Mouse (Mus musculus) stomach, embryonic 14.5 days (tissue): ENCODE data around the gene Amfr. TPM values are rescaled to one million over a fixed set of nuclear protein-coding genes. Genes with fewer than 3 reads are reported as not detected.

Experiments used
- ATAC-seq: fragments of 200-750 bp; cut with Nextera tagmentation; 2 replicates; pipeline ENCODE4 v1.8.0; 2017; ENCODE audit warnings: low read depth, moderate TSS enrichment; ENCODE audit not compliant: insufficient number of reproducible peaks, insufficient read depth, low FRiP score
- H3K27ac ChIP-seq: fragments of 300-500 bp; sonication (generic); 2 replicates; pipeline ENCODE4 v1.5.1; 2014; ENCODE audit warnings: mild to moderate bottlenecking, low read length, moderate library complexity, mixed read lengths
- H3K27me3 ChIP-seq: fragments of 300-500 bp; sonication (generic); 2 replicates; pipeline ENCODE4 v1.6.1; 2014; ENCODE audit warnings: low read length, control low read depth, mixed read lengths; ENCODE audit not compliant: control insufficient read depth, insufficient read depth
- H3K36me3 ChIP-seq: fragments of 300-500 bp; sonication (generic); 2 replicates; pipeline ENCODE4 v1.6.1; 2014; ENCODE audit warnings: mild to moderate bottlenecking, control low read depth, low read length, moderate library complexity, mixed read lengths; ENCODE audit not compliant: control insufficient read depth, insufficient read depth
- H3K4me1 ChIP-seq: fragments of 300-500 bp; sonication (generic); 2 replicates; pipeline ENCODE4 v1.6.1; 2014; ENCODE audit warnings: low read length, control low read depth, mixed read lengths; ENCODE audit not compliant: control insufficient read depth, insufficient read depth
- H3K4me2 ChIP-seq: fragments of 300-500 bp; sonication (generic); replicated peaks from 2 replicates; pipeline ENCODE4 v1.6.1; 2014; ENCODE audit warnings: low read depth, low read length, control low read depth
- H3K4me3 ChIP-seq: fragments of 300-500 bp; sonication (generic); 2 replicates; pipeline ENCODE4 v1.5.1; 2014; ENCODE audit warnings: low read depth, low read length, control low read depth
- H3K9ac ChIP-seq: fragments of 300-500 bp; sonication (generic); replicated peaks from 2 replicates; pipeline ENCODE4 v1.6.1; 2014; ENCODE audit warnings: low read depth, mild to moderate bottlenecking, control low read depth, low read length, moderate library complexity, mixed read lengths
- H3K9me3 ChIP-seq: fragments of 300-500 bp; sonication (generic); 2 replicates; pipeline ENCODE4 v1.6.1; 2016; ENCODE audit warnings: low read depth, low read length, control low read depth; ENCODE audit not compliant: control insufficient read depth
- WGBS: fragments of 180-500 bp; shearing (Covaris S2); extraction: QIAGEN DNeasy Blood & Tissue Kit; methylation state at CpG from one replicate; pipeline ENCODE4 v1.1.7; 2014; 5-methylcytosine and 5-hydroxymethylcytosine counted together
- microRNA-seq: library from miRNA; unstranded; fragments of <30 nt; microRNA quantifications from one replicate; pipeline ENCODE4, GENCODE M21; 2016
- polyA plus RNA-seq: library from polyadenylated mRNA; unstranded; fragments of >200 nt; fragmentation: Nextera tagmentation; extraction: Ambion mirVana; gene quantifications from 2 replicates; pipeline ENCODE4 v1.2.1, GENCODE M21; 2014

Amfr gene
- polyA plus RNA-seq, 1 experiment from 2014 or later: 41.9 TPM

DNA sequence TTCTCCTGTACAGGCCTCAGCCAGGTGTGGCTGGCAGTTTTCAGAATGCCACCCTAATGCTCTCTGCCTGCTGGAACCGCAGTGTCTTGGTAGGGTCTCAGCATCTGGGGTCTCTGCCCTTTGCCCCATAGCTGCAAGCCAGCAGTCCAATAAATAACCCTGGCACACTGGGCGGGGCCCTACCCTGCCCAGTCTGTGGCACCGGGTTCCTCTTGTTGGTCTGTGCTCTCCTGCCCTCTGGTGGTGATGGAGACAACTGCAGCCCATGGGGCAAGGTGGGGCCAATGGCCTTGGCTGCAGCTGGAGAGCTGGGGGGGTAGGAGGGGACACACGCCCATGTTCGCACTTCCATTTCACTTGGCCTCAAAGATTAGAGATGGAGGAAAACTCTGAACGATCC is 79.8 kb downstream of the Amfr start:
- Histone ChIP-seq H3K27me3 (no peaks in the 10 kb centered on the region), H3K9ac (no peak overlapping the region), H3K9me3 (no peaks in the 10 kb centered on the region), H3K27ac (no peak overlapping the region), H3K4me2 (no peak overlapping the region), H3K4me3 (no peak overlapping the region), H3K4me1 (no peaks in the 10 kb centered on the region), H3K36me3 (no peaks in the 10 kb centered on the region)
- WGBS: 24% methylated on average over 6 of the region's 6 CpGs
- ATAC-seq: 0 out of 2 replicates have a peak, but pooled peaks have one; percentile 24

DNA sequence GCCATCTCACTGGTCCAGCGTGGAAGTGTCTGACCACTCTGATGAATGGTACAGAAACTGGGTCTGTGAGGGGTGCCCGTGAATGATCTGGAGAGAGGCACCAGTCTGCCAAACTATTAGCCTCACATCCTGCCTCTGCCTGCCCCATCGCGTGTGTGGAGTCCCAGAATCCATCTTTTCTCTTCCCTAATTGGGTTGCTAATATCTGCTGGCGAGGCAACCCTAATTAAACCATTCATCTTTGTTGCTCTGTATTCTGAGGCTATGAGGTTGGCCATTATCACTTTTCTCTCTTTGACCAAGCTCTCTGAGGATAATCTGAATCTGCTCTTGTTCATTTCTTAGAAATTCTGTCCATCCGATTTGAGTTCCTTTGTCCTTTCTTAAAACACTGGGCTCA is 81.3 kb downstream of the Amfr start:
- Histone ChIP-seq H3K36me3 (no peaks in the 10 kb centered on the region), H3K27ac (no peak overlapping the region), H3K4me1 (no peaks in the 10 kb centered on the region), H3K9ac (no peak overlapping the region), H3K27me3 (no peaks in the 10 kb centered on the region), H3K9me3 (no peaks in the 10 kb centered on the region), H3K4me3 (no peak overlapping the region), H3K4me2 (no peak overlapping the region)
- 79% methylated on average over 6 of the region's 6 CpGs for WGBS
- no peak for ATAC-seq

DNA sequence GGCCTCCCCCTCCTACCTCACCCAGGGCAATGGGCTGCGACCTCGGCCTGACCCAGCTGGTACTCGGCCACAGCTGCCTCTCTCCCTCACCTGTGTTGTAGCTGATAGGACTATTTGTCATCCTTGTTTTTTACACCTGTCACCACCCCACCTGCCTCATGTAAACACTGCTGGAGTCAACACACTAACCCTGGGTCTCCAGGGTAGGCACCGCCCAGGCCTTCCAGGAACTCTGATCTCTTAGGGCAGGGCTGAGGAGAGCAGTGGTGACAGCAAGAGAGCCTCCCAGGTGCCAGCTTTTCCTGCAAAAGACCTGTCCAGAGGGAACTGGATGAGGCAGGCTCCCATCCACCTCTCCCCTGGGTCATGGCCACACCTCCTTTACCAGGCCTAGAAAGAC is 83.4 kb downstream of the Amfr start:
- 62% methylated on average over 4 of the region's 4 CpGs for WGBS

DNA sequence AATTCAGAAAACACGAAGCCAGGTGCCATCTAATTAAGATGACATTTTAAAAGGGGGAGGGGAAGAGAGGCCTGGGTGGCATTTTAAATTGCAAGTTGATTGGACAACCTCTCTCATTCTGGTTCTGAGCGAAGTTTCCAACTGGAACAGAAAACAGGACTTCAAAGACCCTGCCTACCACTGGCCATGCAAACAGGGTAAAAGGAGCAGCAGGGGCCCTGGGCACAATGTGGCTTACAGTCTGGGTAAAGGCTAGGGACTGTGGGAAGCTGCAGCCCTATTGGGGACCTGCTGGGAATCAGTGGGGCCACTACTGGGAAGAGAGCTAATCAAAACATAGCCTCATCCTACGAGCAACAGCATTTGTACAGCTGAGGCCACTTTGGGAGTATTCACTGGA is 87.1 kb downstream of the Amfr start:
- Histone ChIP-seq H3K4me1 (peaks cover 4% of the 10 kb centered on the region; the same call in 1 of the 2 replicates), H3K9me3 (no peaks in the 10 kb centered on the region)

More for the DNA sequence above, 83.4 kb downstream of the Amfr start:
- peaks cover 3% of the 10 kb centered on the region; the same call in 1 of the 2 replicates for H3K4me1 ChIP-seq
- H3K36me3 ChIP-seq: no peaks in the 10 kb centered on the region
- H3K4me3 ChIP-seq: no peak overlapping the region
- H3K9ac ChIP-seq: no peak overlapping the region
- ATAC-seq: peak; percentile 68
- H3K4me2 ChIP-seq: no peak overlapping the region
- no peaks in the 10 kb centered on the region for H3K27me3 ChIP-seq
- H3K9me3 ChIP-seq: no peaks in the 10 kb centered on the region
- no peak overlapping the region for H3K27ac ChIP-seq

DNA sequence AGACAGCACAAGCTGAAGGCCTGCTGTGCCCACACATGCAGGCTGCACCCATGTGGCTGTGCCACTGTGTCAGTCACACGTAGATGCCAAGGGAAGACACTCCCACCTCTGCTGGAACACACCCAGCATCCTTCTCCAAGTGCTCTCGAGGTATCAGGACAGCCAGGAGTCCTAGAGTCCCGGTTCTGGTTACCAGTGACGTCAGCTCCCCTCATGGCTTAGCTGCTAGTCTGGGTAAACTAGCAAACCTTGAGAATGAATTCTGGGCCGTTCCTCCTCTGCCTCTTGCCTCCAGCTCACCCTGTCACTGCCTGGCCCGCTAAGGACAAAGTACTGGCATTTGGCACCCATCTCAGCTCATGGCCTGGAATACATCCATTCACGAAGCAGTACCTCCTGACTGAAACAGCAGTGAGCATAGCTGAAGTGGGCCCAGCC is 88.7 kb downstream of the Amfr start:
- H3K36me3 ChIP-seq: no peaks in the 10 kb centered on the region
- no peak overlapping the region for H3K4me3 ChIP-seq
- H3K27me3 ChIP-seq: no peaks in the 10 kb centered on the region
- H3K27ac ChIP-seq: no peak overlapping the region
- H3K9ac ChIP-seq: no peak overlapping the region
- H3K4me1 ChIP-seq: peaks cover 13% of the 10 kb centered on the region; the same call in 1 of the 2 replicates
- no peak overlapping the region for H3K4me2 ChIP-seq
- WGBS: 47% methylated on average over 7 of the region's 7 CpGs
- ATAC-seq: no peak
- H3K9me3 ChIP-seq: no peaks in the 10 kb centered on the region

More for the DNA sequence above, 87.1 kb downstream of the Amfr start:
- Histone ChIP-seq H3K9ac (no peak overlapping the region), H3K36me3 (no peaks in the 10 kb centered on the region), H3K4me2 (no peak overlapping the region), H3K27ac (no peak overlapping the region), H3K27me3 (no peaks in the 10 kb centered on the region), H3K4me3 (no peak overlapping the region)
- WGBS: 57% methylated on average over 3 of the region's 3 CpGs
- ATAC-seq: no peak

Small RNAs within 50 kb of the gene (microRNA-seq; reads per million reads assigned to microRNA genes)
- not detected for gene Gm24159

Other genes with a start within 250 kb of the Amfr start
- gene Gnao1, start 202.9 kb downstream of the Amfr start, polyA plus RNA-seq: 14.0 and 14.1 TPM in 2 replicates
- gene Nudt21, start 24.2 kb upstream of the Amfr start, polyA plus RNA-seq: 126 and 136 TPM in 2 replicates
- 13.4 and 17.9 TPM in 2 replicates for gene Ogfod1, start 24.4 kb upstream of the Amfr start, polyA plus RNA-seq
- 12.7 and 16.6 TPM in 2 replicates for gene Bbs2, start 86.1 kb upstream of the Amfr start, polyA plus RNA-seq
- gene Mt4, start 124.4 kb upstream of the Amfr start, polyA plus RNA-seq: not detected in 2 replicates
- 3.6 and 6.4 TPM in 2 replicates for gene Mt3, start 139.8 kb upstream of the Amfr start, polyA plus RNA-seq
- 310 and 332 TPM in 2 replicates for gene Mt2, start 159.8 kb upstream of the Amfr start, polyA plus RNA-seq
- gene Mt1, start 166.2 kb upstream of the Amfr start, polyA plus RNA-seq: 888 and 910 TPM in 2 replicates
- 74.6 and 82.1 TPM in 2 replicates for gene Nup93, start 201.7 kb upstream of the Amfr start, polyA plus RNA-seq